Mouse (Mus musculus) myocyte (in vitro differentiated cells): Measurements from ENCODE around the gene Gm10130.
"Not testable (repeated sequence)": the region's sequence is repeated elsewhere in the genome, so short reads cannot be mapped to it uniquely, and the experiment has no call there.

Experiments used
- CEBPB ChIP-seq: IDR thresholded peaks from 2 replicates; pipeline ENCODE4 v1.6.1; 2011; ENCODE audit warnings: mild to moderate bottlenecking, moderate library complexity; ENCODE audit not compliant: poor library complexity, insufficient read depth, severe bottlenecking
- E2F4 ChIP-seq: IDR thresholded peaks from one replicate; pipeline ENCODE4 v1.6.1; 2011; ENCODE audit warnings: mild to moderate bottlenecking, control low read depth, moderate library complexity; ENCODE audit not compliant: insufficient read depth
- MAX ChIP-seq: IDR thresholded peaks from one replicate; pipeline ENCODE4 v1.6.1; 2011; ENCODE audit warnings: low read depth, mild to moderate bottlenecking, control low read depth
- POLR2A ChIP-seq: IDR thresholded peaks from one replicate; pipeline ENCODE4 v1.6.1; 2011; ENCODE audit warnings: low read depth, mild to moderate bottlenecking, control low read depth, moderate library complexity; ENCODE audit not compliant: insufficient read length
- POLR2AphosphoS2 ChIP-seq: IDR thresholded peaks from one replicate; pipeline ENCODE4 v1.6.1; 2011; ENCODE audit warnings: low read depth, control low read depth; ENCODE audit not compliant: insufficient read length
- USF1 ChIP-seq: IDR thresholded peaks from one replicate; pipeline ENCODE4 v1.6.1; 2011; ENCODE audit warnings: low read depth, mild to moderate bottlenecking, control low read depth, moderate library complexity

DNA sequence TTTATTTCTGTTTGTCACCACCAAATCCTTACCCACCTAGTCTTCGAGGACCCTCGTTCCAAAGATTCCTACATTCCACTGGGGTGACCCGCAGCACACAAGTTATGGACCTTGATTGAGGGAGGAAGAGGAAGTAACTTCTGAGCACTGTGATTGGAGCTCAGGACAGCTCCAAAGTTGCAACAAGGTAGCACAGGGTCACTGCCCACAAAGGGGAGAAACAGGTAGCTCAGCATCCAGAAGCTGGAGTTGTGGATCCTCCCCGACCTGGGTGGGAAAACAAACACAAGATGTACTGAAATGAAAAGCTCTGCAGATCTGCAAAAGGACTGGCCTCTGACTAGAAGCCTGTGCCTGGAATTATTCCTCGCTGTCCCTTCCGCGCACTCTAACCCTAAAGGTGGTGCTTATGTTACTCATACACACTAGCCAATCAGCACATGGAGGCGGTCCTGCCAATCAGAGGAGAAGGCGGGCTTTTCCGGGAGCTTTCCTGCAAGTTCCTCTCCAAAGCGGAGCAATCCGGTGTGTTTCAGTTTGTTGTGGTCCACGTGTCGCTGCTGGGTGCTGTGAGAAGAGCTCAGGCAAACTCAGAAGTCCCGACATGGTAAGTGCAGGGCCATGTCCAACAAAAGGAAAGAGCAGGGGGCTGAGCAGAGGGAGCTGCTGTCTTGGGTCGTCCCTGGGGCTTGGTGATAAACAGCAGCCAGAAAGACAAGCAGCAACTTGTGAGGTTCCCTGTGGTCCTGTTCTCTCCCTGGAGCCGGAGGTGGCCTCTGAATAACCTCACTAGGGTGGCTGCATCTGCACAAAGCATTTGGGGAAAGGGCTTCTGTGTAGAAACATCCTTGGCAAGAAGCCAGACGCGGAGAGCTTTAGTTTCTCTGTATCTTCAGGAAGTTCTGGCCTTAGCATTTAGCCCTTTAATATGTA is 12.3 kb upstream of the Gm10130 start:
- TF ChIP-seq POLR2A = peak; percentile 56
- TF ChIP-seq MAX = peak; percentile 86
- not testable (repeated sequence) for TF ChIP-seq CEBPB, POLR2AphosphoS2
- peak; percentile 48 for TF ChIP-seq USF1
- peak; percentile 73 for TF ChIP-seq E2F4
